Mouse (Mus musculus) heart, postnatal 0 days (tissue): Measurements from ENCODE around the gene Ppm1l. TPM values are rescaled to one million over a fixed set of nuclear protein-coding genes. Genes with fewer than 3 reads are reported as not detected.

Experiments used
- ATAC-seq: fragments of 200-750 bp; cut with Nextera tagmentation; 2 replicates; pipeline ENCODE4 v1.8.0; 2017; ENCODE audit warnings: low read depth, moderate number of reproducible peaks, moderate library complexity; ENCODE audit not compliant: insufficient read depth
- DNase-seq: peaks from one replicate; pipeline ENCODE4 v3.0.0-alpha.2; 2016; ENCODE audit warnings: low spot score
- H3K27ac ChIP-seq: fragments of 300-500 bp; sonication (generic); 2 replicates; pipeline ENCODE4 v1.5.1; 2014; ENCODE audit warnings: low read depth, mild to moderate bottlenecking
- H3K27me3 ChIP-seq: fragments of 300-500 bp; sonication (generic); 2 replicates; pipeline ENCODE4 v1.6.1; 2014; ENCODE audit warnings: low read length, mixed read lengths; ENCODE audit not compliant: control insufficient read depth, insufficient read depth
- H3K36me3 ChIP-seq: fragments of 300-500 bp; sonication (generic); replicated peaks from 2 replicates; pipeline ENCODE4 v1.6.1; 2014; ENCODE audit warnings: low read length, mixed read lengths; ENCODE audit not compliant: control insufficient read depth, insufficient read depth
- H3K4me1 ChIP-seq: fragments of 300-500 bp; sonication (generic); 2 replicates; pipeline ENCODE4 v1.6.1; 2014; ENCODE audit warnings: antibody characterized with exemption; ENCODE audit not compliant: control insufficient read depth, insufficient read depth
- H3K4me2 ChIP-seq: fragments of 300-500 bp; sonication (generic); 2 replicates; pipeline ENCODE4 v1.6.1; 2014; ENCODE audit warnings: low read depth, mild to moderate bottlenecking, low read length, moderate library complexity
- H3K4me3 ChIP-seq: fragments of 300-500 bp; sonication (generic); 2 replicates; pipeline ENCODE4 v1.5.1; 2014; ENCODE audit warnings: low read depth, low read length
- H3K9ac ChIP-seq: fragments of 300-500 bp; sonication (generic); replicated peaks from 2 replicates; pipeline ENCODE4 v1.6.1; 2014; ENCODE audit warnings: low read depth, low read length, mixed read lengths
- H3K9me3 ChIP-seq: fragments of 300-500 bp; sonication (generic); replicated peaks from 2 replicates; pipeline ENCODE4 v1.6.1; 2016; ENCODE audit warnings: low read length; ENCODE audit not compliant: control insufficient read depth
- CTCF ChIP-seq: IDR thresholded peaks from 2 replicates; pipeline ENCODE4 v1.5.1; 2016; ENCODE audit warnings: antibody characterized with exemption, control low read depth, low read depth
- EP300 ChIP-seq: IDR thresholded peaks from 2 replicates; pipeline ENCODE4 v1.6.1; 2016; ENCODE audit warnings: antibody characterized with exemption, low read depth
- WGBS: fragments of 180-500 bp; shearing (Covaris S2); extraction: QIAGEN DNeasy Blood & Tissue Kit; methylation state at CpG from one replicate; pipeline ENCODE4 v1.1.7; 2014; 5-methylcytosine and 5-hydroxymethylcytosine counted together
- polyA plus RNA-seq: library from polyadenylated mRNA; unstranded; fragments of >200 nt; fragmentation: Nextera tagmentation; extraction: Ambion mirVana; gene quantifications from 2 replicates; pipeline ENCODE4 v1.2.1, GENCODE M21; 2015
- total RNA-seq: library from RNA; depleted of rRNA; stranded (reverse); fragments of >200 nt; gene quantifications from 2 replicates; pipeline ENCODE4 v1.2.3, GENCODE M21; 2014; ENCODE audit warnings: low replicate concordance

The Ppm1l gene
- total and polyA plus RNA-seq, 2 experiments from 2014 or later: 8.7 to 13.8 TPM

GRCm38 (mm10) chr3:69512402-69512801 lies 195.7 kb downstream of the Ppm1l start:
- no peak for TF ChIP-seq CTCF
- no peak for TF ChIP-seq EP300
- 57% methylated on average over 7 of the region's 7 CpGs for WGBS
- no peak overlapping the region for H3K4me3 ChIP-seq
- H3K9me3 ChIP-seq: no peaks in the 10 kb centered on the region
- H3K27ac ChIP-seq: no peak overlapping the region
- no peak for DNase-seq
- H3K9ac ChIP-seq: no peak overlapping the region
- H3K27me3 ChIP-seq: no peaks in the 10 kb centered on the region
- H3K4me1 ChIP-seq: 0 out of 2 replicates have a peak, but pooled peaks cover 5% of the 10 kb centered on the region
- ATAC-seq: no peak
- no peak overlapping the region for H3K4me2 ChIP-seq
- H3K36me3 ChIP-seq: no peaks in the 10 kb centered on the region

GRCm38 (mm10) chr3:69515730-69516350 lies 199.2 kb downstream of the Ppm1l start:
- TF ChIP-seq EP300: no peak
- TF ChIP-seq CTCF: no peak
- no peak overlapping the region for H3K4me2 ChIP-seq
- H3K36me3 ChIP-seq: no peaks in the 10 kb centered on the region
- no peaks in the 10 kb centered on the region for H3K9me3 ChIP-seq
- H3K27ac ChIP-seq: no peak overlapping the region
- no peak overlapping the region for H3K4me3 ChIP-seq
- no peaks in the 10 kb centered on the region for H3K27me3 ChIP-seq
- ATAC-seq (peak; percentile 44; the same call in 1 of the 2 replicates), DNase-seq (no peak)
- H3K4me1 ChIP-seq: 0 out of 2 replicates have a peak, but pooled peaks cover 5% of the 10 kb centered on the region
- 71% methylated on average over 13 of the region's 13 CpGs for WGBS
- no peak overlapping the region for H3K9ac ChIP-seq

- Histone ChIP-seq H3K27ac (no peak overlapping the region), H3K4me1 (0 out of 2 replicates have a peak, but pooled peaks cover 5% of the 10 kb centered on the region), H3K9ac (no peak overlapping the region), H3K27me3 (no peaks in the 10 kb centered on the region), H3K4me3 (no peak overlapping the region), H3K36me3 (no peaks in the 10 kb centered on the region), H3K9me3 (0 out of 2 replicates have a peak, but pooled peaks cover 4% of the 10 kb centered on the region), H3K4me2 (no peak overlapping the region)
- 67% methylated on average over 9 of the region's 9 CpGs for WGBS
- TF ChIP-seq CTCF (no peak), EP300 (no peak)
- DNase-seq (no peak), ATAC-seq (no peak)
These were observed 202.5 kb downstream of the Ppm1l start for GRCm38 (mm10) chr3:69519188-69519587.

- WGBS: 85% methylated on average over 21 of the region's 21 CpGs
- Histone ChIP-seq H3K4me3 (no peak overlapping the region), H3K27me3 (no peaks in the 10 kb centered on the region), H3K4me2 (no peak overlapping the region), H3K36me3 (no peaks in the 10 kb centered on the region), H3K9me3 (0 out of 2 replicates have a peak, but pooled peaks cover 4% of the 10 kb centered on the region), H3K27ac (no peak overlapping the region), H3K4me1 (0 out of 2 replicates have a peak, but pooled peaks cover 5% of the 10 kb centered on the region), H3K9ac (no peak overlapping the region)
- ATAC-seq (no peak), DNase-seq (no peak)
- TF ChIP-seq EP300 (no peak), CTCF (no peak)
These were observed 203.3 kb downstream of the Ppm1l start for GRCm38 (mm10) chr3:69519789-69520558.

GRCm38 (mm10) chr3:69522270-69522669 lies 205.6 kb downstream of the Ppm1l start:
- H3K9me3 ChIP-seq: 0 out of 2 replicates have a peak, but pooled peaks cover 4% of the 10 kb centered on the region
- no peak for ATAC-seq
- H3K27me3 ChIP-seq: no peaks in the 10 kb centered on the region
- no peak for DNase-seq
- H3K4me1 ChIP-seq: no peaks in the 10 kb centered on the region
- TF ChIP-seq EP300 (no peak), CTCF (no peak)
- no peak overlapping the region for H3K4me3 ChIP-seq
- no peak overlapping the region for H3K9ac ChIP-seq
- H3K4me2 ChIP-seq: no peak overlapping the region
- H3K27ac ChIP-seq: no peak overlapping the region
- H3K36me3 ChIP-seq: no peaks in the 10 kb centered on the region
- WGBS: 91% methylated on average over 3 of the region's 3 CpGs
